25 mouse cellular contexts compared by ENCODE assay signal in the genomic region with DNA sequence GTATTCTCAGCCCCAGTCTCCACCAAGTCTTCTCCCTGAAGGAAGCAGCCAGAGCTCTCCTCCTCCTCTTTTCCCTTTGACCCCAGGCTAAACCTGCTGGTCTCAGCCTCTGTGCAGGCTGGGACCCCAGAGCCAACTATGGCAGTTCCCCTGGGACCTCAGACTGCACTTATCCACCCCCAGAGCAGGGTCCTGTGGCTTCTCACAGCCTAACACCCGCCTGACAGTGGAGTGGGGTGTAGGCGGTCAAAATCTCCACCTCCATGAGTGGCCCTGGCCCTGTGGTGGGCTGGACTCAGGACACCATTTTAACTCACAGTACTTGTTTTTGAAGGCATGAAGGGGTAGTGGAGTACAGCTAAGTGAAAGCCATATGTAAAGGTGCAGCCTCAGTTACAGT.
"Had no signal": no experiment of that assay in that cellular context is flagged by ENCODE, and none has a peak within 500 bp of the region (broad histone marks: within the 10 kb centered on the region; RNA-seq: fewer than 3 reads in every experiment).

No protein-coding gene starts in this region.

- H3K27me3 ChIP-seq: heart, embryonic 12.5 days; hindbrain, embryonic 12.5 days; intestine, embryonic 15.5 days; kidney, embryonic 15.5 days; limb, embryonic 13.5 days; limb, embryonic 15.5 days; liver, embryonic 12.5 days had no signal

- H3K27ac ChIP-seq: gastrocnemius, adult 2 months; heart, embryonic 10.5 days; hindbrain, embryonic 10.5 days; hindbrain, embryonic 12.5 days; hindbrain, embryonic 14.5 days; intestine, embryonic 15.5 days; kidney, embryonic 15.5 days; kidney, postnatal 0 days; layer of hippocampus, adult 2 months; left cerebral cortex, adult 2 months; limb, embryonic 13.5 days; limb, embryonic 15.5 days; liver, embryonic 12.5 days had no signal

- H3K36me3 ChIP-seq: heart, embryonic 10.5 days; heart, embryonic 12.5 days; hindbrain, embryonic 10.5 days; hindbrain, embryonic 12.5 days; intestine, embryonic 15.5 days; kidney, embryonic 15.5 days; limb, embryonic 13.5 days; limb, embryonic 15.5 days; liver, embryonic 12.5 days had no signal

- H3K4me1 ChIP-seq: heart, embryonic 10.5 days; heart, embryonic 12.5 days; hindbrain, embryonic 10.5 days; hindbrain, embryonic 12.5 days; intestine, embryonic 15.5 days; kidney, embryonic 15.5 days; limb, embryonic 13.5 days; limb, embryonic 15.5 days; liver, embryonic 12.5 days had no signal

- H3K9ac ChIP-seq: heart, embryonic 12.5 days; hindbrain, embryonic 12.5 days; hindbrain, embryonic 14.5 days; intestine, embryonic 15.5 days; kidney, embryonic 15.5 days; limb, embryonic 13.5 days; limb, embryonic 15.5 days; liver, embryonic 12.5 days had no signal

- H3K4me3 ChIP-seq: gastrocnemius, adult 2 months; heart, embryonic 10.5 days; heart, embryonic 12.5 days; hindbrain, embryonic 10.5 days; hindbrain, embryonic 12.5 days; intestine, embryonic 15.5 days; kidney, embryonic 15.5 days; layer of hippocampus, adult 2 months; left cerebral cortex, adult 2 months; limb, embryonic 13.5 days; limb, embryonic 15.5 days; liver, embryonic 12.5 days had no signal

- ATAC-seq: hindbrain, embryonic 16.5 days; inflammation-experienced regulatory T-cells, adult 6 months; intestine, embryonic 15.5 days; intestine, postnatal 0 days; liver, embryonic 12.5 days had no signal

- H3K9me3 ChIP-seq: heart, embryonic 10.5 days; heart, embryonic 12.5 days; hindbrain, embryonic 10.5 days; hindbrain, embryonic 12.5 days; intestine, embryonic 15.5 days; kidney, embryonic 15.5 days; limb, embryonic 13.5 days; limb, embryonic 15.5 days; liver, embryonic 12.5 days had no signal

- H3K4me2 ChIP-seq: heart, embryonic 12.5 days; hindbrain, embryonic 12.5 days; hindbrain, embryonic 14.5 days; intestine, embryonic 15.5 days; kidney, embryonic 15.5 days; limb, embryonic 13.5 days; limb, embryonic 15.5 days; liver, embryonic 12.5 days had no signal

- DNase-seq: gastrocnemius, adult 2 months; gastrocnemius, postnatal 10 days; gastrocnemius, postnatal 25 days; heart, postnatal 10 days; heart, postnatal 4 days; kidney, adult 18-20 months; kidney, adult 9 months; kidney, postnatal 25 days; kidney, postnatal 4 days had no signal
